ENCODE assay signal across 1 mouse cellular context in the genomic region with DNA sequence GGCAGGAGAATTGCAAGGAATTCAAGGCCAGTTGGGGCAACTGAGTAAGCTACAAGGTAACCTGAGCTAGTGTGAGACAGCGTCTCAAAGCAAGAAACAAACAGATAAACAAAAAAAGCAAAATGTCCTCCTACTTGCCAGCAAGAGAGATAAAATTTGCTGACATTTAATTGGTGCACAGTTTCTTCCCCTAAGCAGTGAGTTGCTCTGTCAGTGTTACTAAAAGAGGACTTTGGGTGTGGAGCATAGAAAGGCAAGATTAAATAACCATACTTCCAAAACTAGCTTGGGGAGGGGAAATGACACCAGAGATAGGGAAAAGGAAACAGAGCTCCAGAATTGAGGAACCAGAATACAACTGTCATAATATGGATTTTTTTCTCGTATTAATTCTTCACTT.
A peak's percentile ranks its signal among the peaks of the same experiment; 100 is the strongest.
TF ChIP-seq lines count a peak whose summit lies in the region.

No protein-coding gene starts in this region.

TF ChIP-seq in MEL, 35 proteins besides CTCF, POLR2A, EP300 and RAD21:
- TF ChIP-seq RCOR1 (IDR thresholded peaks at IDR 0.05; ENCODE audit: low read depth, low read length): 0 out of 2 replicates have a peak, but pooled peaks have one; percentile 28
- peak; percentile 33; the same call in 1 of the 2 replicates for TF ChIP-seq MYB (IDR thresholded peaks at IDR 0.05; ENCODE audit: low read depth, low read length)
- peak; percentile 68 for TF ChIP-seq GATA1 (IDR thresholded peaks at IDR 0.05; ENCODE audit: low read depth, low read length)
- peak; percentile 37; the same call in 1 of the 2 replicates for TF ChIP-seq MXI1 (IDR thresholded peaks at IDR 0.05; ENCODE audit: low read depth, low read length)
- peak; percentile 63 for TF ChIP-seq SIN3A (IDR thresholded peaks at IDR 0.05; ENCODE audit: low read length)
- TF ChIP-seq GABPA (IDR thresholded peaks at IDR 0.05; ENCODE audit: low read depth, low read length): no peak
- TF ChIP-seq ETS1 (IDR thresholded peaks at IDR 0.05; ENCODE audit: low read depth, low read length): peak; percentile 56; the same call in 1 of the 2 replicates
- TF ChIP-seq SMC3 (IDR thresholded peaks at IDR 0.05; ENCODE audit: low read depth, low read length): no peak
- TF ChIP-seq UBTF (IDR thresholded peaks at IDR 0.05; ENCODE audit: borderline replicate concordance, insufficient read depth, low read depth, low read length): no peak
